Mouse (Mus musculus) kidney, embryonic 16.5 days (tissue): ENCODE measurements around the gene Gcnt2. TPM values are rescaled to one million over a fixed set of nuclear protein-coding genes. Genes with fewer than 3 reads are reported as not detected.
A peak's percentile ranks its signal among the peaks of the same experiment; 100 is the strongest.

ENCODE experiments used
- ATAC-seq: fragments of 200-750 bp; cut with Nextera tagmentation; 2 replicates; pipeline ENCODE4 v1.8.0; 2017; ENCODE audit warnings: moderate TSS enrichment; ENCODE audit not compliant: low FRiP score, low TSS enrichment
- H3K27ac ChIP-seq: fragments of 300-500 bp; sonication (generic); 2 replicates; pipeline ENCODE4 v1.5.1; 2014; ENCODE audit warnings: low read length
- H3K27me3 ChIP-seq: fragments of 300-500 bp; sonication (generic); 2 replicates; pipeline ENCODE4 v1.6.1; 2014; ENCODE audit warnings: low read length, control low read depth, mixed read lengths; ENCODE audit not compliant: insufficient read depth
- H3K36me3 ChIP-seq: fragments of 300-500 bp; sonication (generic); 2 replicates; pipeline ENCODE4 v1.6.1; 2014; ENCODE audit warnings: low read length, control low read depth, mixed read lengths; ENCODE audit not compliant: insufficient read depth
- H3K4me1 ChIP-seq: fragments of 300-500 bp; sonication (generic); 2 replicates; pipeline ENCODE4 v1.6.1; 2014; ENCODE audit warnings: low read length, control low read depth, mixed read lengths; ENCODE audit not compliant: insufficient read depth
- H3K4me2 ChIP-seq: fragments of 300-500 bp; sonication (generic); replicated peaks from 2 replicates; pipeline ENCODE4 v1.6.1; 2014; ENCODE audit warnings: low read depth, low read length
- H3K4me3 ChIP-seq: fragments of 300-500 bp; sonication (generic); 2 replicates; pipeline ENCODE4 v1.5.1; 2014; ENCODE audit warnings: mild to moderate bottlenecking, low read length
- H3K9ac ChIP-seq: fragments of 300-500 bp; sonication (generic); replicated peaks from 2 replicates; pipeline ENCODE4 v1.6.1; 2014; ENCODE audit warnings: low read length
- H3K9me3 ChIP-seq: fragments of 300-500 bp; sonication (generic); 2 replicates; pipeline ENCODE4 v1.6.1; 2016; ENCODE audit warnings: low read length, control low read depth
- WGBS: fragments of 180-500 bp; shearing (Covaris S2); extraction: QIAGEN DNeasy Blood & Tissue Kit; methylation state at CpG from one replicate; pipeline ENCODE4 v1.1.7; 2014; 5-methylcytosine and 5-hydroxymethylcytosine counted together
- polyA plus RNA-seq: library from polyadenylated mRNA; unstranded; fragments of >200 nt; fragmentation: Nextera tagmentation; extraction: Ambion mirVana; gene quantifications from 2 replicates; pipeline ENCODE4 v1.2.1, GENCODE M21; 2015

Gcnt2 gene
- polyA plus RNA-seq, 1 experiment from 2014 or later = 5.9 TPM

DNA sequence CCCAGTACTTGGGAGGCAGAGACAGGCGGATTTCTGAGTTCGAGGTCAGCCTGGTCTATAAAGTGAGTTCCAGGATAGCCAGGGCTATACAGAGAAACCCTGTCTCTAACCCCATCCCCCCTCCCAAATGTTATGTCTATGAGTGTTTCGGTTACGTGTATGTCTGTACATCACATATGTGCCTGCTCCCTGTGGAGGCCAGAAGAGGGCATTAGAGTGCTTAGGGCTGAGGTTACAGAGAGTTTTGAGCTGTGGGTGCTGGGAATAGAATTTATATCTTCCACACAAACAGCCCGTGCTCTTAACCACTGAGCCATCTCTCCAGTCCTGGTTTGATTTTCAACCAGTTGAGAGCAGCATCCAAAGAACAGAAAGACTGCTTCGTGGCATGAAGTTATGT lies 50.5 kb downstream of the Gcnt2 start:
- no peaks in the 10 kb centered on the region for H3K36me3 ChIP-seq
- no peak overlapping the region for H3K4me3 ChIP-seq
- H3K27ac ChIP-seq = no peak overlapping the region
- WGBS = 94% methylated on average over 6 of the region's 6 CpGs
- H3K9me3 ChIP-seq = no peaks in the 10 kb centered on the region
- H3K27me3 ChIP-seq = no peaks in the 10 kb centered on the region
- no peak for ATAC-seq
- peaks cover 20% of the 10 kb centered on the region; the same call in 1 of the 2 replicates for H3K4me1 ChIP-seq
- H3K9ac ChIP-seq = no peak overlapping the region
- no peak overlapping the region for H3K4me2 ChIP-seq

DNA sequence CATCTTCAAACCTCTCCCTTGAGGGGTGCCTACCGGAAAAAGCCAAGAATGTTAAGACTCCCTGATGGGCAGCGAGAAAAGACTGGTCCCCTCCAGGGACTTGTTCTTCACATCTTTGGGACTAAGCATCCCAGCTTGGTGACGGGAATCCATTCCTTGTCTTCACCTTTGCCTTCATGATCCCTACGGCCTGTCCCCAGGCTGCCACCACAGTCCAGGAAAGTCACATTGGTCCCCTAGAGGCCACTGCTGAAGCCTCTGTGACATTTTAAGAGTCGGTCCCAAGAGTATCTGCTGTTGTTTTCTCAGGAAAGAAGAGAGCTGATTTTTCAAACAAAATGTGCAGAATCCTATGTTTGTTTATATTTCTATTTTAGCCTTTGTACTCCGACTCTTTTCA lies 52.4 kb downstream of the Gcnt2 start:
- H3K4me3 ChIP-seq = no peak overlapping the region
- H3K9ac ChIP-seq = no peak overlapping the region
- no peak overlapping the region for H3K4me2 ChIP-seq
- peaks cover 25% of the 10 kb centered on the region for H3K4me1 ChIP-seq
- 88% methylated on average over 6 of the region's 6 CpGs for WGBS
- H3K36me3 ChIP-seq = no peaks in the 10 kb centered on the region
- H3K27ac ChIP-seq = no peak overlapping the region
- no peak for ATAC-seq
- no peaks in the 10 kb centered on the region for H3K27me3 ChIP-seq
- H3K9me3 ChIP-seq = no peaks in the 10 kb centered on the region

DNA sequence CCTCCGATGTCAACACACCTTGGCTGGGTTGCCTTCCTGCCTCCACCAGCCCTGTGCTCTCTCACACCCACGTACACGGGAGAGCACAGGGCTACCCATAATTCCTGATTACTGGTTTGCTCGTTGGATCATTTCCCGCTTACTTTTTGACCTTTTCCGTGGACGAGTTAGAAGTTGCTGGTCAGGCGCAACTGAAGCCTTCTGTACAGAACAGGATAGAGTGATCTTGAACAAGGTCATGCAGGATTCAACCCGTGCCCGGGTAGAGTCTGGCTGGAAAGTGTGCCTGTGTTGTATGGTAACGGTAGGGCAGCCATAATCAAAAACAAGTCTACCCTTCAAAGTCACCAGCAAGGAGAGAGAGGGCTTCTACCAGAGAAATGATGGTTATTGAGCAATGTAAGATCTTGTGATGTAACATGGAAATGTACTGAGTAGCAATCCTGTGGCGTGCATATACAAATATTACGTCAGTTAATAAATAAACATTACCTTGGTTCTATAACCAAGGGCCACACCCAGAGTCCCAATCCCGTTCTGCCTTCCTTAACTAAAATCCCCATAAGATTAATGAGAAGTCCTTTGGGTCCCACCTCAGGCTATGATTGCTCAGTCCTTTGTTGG lies 54.0 kb downstream of the Gcnt2 start:
- no peak overlapping the region for H3K27ac ChIP-seq
- no peak overlapping the region for H3K9ac ChIP-seq
- no peaks in the 10 kb centered on the region for H3K27me3 ChIP-seq
- H3K4me2 ChIP-seq = no peak overlapping the region
- no peak overlapping the region for H3K4me3 ChIP-seq
- H3K9me3 ChIP-seq = no peaks in the 10 kb centered on the region
- H3K4me1 ChIP-seq = peaks cover 26% of the 10 kb centered on the region
- no peak for ATAC-seq
- H3K36me3 ChIP-seq = no peaks in the 10 kb centered on the region
- WGBS = 79% methylated on average over 14 of the region's 14 CpGs

DNA sequence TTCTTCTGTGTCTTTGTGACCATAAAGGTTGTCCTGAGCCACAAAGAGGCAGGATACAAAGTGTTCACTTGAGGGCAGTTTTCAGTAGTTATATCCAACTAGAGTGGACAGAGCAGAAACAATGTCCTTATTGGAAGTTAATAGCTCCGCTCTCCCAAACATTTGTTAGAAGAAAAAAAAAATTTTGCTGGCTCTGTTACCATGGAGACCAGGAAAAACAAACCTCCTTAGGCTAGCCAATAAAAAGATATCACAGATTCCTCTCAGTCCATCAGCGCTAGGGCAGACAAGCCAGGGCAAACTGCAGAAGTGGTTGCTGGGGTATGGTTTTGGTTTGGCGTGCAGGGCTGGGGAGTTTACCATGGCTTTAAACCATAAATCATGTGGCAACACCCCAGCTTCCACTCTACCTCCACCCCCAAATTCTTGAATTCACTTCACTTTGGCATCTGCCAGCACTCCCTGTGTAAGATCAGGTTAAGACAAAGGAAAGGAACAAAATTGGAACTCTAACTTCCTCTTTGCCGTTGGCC lies 54.6 kb downstream of the Gcnt2 start:
- Histone ChIP-seq H3K36me3 (no peaks in the 10 kb centered on the region), H3K4me1 (peaks cover 26% of the 10 kb centered on the region), H3K4me3 (no peak overlapping the region), H3K27ac (no peak overlapping the region), H3K27me3 (no peaks in the 10 kb centered on the region), H3K9me3 (no peaks in the 10 kb centered on the region), H3K9ac (no peak overlapping the region), H3K4me2 (no peak overlapping the region)
- no peak for ATAC-seq
- 68% methylated on average over 4 of the region's 4 CpGs for WGBS

DNA sequence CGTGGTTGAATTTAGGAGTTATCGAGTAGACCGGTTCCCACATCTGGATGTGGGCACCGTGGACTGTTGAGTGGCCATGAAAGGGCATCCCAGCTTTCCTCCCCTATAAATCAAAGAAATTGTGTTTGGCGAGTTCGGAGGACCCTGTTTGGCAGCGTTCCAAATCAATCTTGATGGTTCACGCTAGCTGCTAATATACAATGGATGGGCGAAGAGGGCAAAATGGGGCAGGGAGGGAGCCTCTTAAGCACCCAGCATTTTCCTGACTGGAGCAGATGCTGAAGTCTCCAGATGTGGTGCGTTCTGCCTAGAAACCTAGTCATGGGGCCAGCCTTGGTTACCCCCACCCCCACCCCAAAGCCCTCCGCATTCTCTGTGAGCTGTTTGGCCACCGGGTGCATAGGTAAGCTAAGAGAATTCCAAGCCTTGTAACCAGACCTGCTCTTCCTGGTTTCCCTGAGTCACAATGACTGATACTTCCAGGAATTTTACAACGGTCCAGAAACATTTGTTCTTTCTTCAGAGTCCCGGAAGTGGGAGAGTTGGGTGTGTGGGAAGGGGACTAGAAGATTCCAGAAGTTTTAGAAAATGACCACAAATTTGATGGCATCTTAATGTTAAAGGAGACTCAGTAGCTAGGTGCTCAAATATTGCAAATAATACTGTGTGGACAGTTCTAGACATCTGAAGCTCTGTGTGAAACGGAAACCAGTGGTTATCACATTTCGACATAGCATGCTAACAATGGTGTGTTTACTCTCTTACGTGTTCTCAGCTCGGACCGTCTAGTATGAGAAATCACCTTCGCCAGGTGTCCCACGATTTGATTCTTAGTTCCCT lies 57.0 kb downstream of the Gcnt2 start:
- Histone ChIP-seq H3K4me1 (peaks cover 26% of the 10 kb centered on the region), H3K27ac (no peak overlapping the region), H3K9me3 (no peaks in the 10 kb centered on the region), H3K4me2 (peak overlapping the region; percentile 92), H3K27me3 (no peaks in the 10 kb centered on the region), H3K4me3 (peak overlapping the region; percentile 60), H3K9ac (no peak overlapping the region), H3K36me3 (no peaks in the 10 kb centered on the region)
- WGBS = 7% methylated on average over 21 of the region's 21 CpGs
- no peak for ATAC-seq

DNA sequence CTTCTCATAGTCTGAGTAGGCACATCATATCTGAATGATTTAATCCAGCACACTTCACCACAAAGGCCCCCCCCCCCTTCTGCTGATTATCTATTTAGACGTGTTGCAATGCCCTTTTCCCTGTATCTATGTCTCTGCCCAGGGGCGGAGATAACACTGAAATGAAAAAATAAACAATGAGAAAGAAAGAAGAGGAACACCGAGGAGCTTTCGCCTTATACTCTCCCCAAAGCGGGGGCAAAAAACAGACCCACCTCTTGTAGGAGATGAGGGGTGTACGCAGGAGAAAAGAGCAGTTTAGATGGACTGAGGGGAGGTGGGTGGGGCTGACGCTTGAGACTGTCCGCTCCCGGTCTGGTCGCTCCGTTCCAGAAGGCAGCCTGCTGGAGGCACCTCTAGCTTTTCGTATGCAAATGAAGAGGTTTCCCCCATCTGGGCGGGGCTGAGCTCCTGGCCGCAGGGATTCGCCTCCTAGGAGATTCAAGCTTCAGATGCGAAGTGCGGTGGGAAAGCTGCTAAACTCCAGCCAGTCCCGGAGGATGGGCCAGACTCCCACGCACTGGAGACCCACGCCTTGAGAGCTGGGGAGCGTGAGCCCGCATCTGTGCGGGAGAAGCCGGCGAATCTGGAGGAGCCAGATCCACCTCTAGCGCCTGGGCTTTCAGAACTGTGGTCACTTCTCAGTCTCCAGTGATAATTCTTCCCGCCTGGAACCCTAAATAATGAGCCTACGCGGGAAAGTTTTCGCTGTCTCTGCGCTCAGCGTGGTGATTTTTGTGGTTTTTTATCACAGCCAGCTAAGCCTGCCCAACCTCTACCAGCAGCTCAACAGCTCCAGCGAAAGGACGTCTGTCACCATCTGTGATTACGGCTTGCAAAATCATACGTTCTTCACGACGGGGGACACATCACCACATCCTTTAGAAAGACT lies 57.9 kb downstream of the Gcnt2 start:
- Histone ChIP-seq H3K4me2 (peak overlapping the region; percentile 92), H3K27me3 (no peaks in the 10 kb centered on the region), H3K9ac (peak overlapping the region; percentile 70), H3K4me1 (peaks cover 26% of the 10 kb centered on the region), H3K9me3 (no peaks in the 10 kb centered on the region), H3K27ac (no peak overlapping the region), H3K36me3 (no peaks in the 10 kb centered on the region), H3K4me3 (peak overlapping the region; percentile 60)
- WGBS = under 1% methylated on average over 38 of the region's 38 CpGs
- ATAC-seq = peak; percentile 88

DNA sequence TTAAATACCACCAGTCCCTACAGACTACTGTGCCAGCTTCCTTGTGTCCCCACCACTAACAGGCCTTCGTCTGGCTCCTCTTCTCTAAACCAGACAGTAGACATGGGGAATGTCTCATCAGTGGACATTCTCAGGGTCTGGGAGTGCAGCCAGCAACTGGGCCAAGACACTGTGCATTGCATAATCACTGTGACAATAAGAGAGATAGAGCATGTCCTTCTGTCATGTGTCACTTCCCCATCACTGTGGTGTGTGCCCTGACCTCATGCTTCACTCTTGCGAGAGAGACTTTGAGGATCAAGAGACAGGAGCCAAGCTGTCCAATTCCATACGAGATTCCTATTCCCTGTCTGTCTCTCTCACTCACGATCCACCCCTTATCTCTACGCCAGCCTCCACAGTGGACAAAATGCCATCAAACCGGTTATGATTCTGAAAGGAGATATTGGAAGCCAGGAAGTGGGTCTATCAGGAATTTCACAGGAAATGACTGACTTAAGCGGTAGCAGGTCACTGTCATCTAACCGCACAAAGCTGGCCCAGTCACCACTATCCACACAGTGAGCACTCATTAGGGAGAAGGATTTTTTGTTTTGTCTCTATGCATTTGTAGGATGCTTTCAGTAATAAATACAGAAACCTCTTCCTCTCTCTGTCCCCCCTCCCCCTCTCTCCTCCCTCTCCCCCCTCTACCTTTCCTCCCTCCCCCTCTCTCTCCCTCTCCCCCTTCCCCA lies 61.9 kb downstream of the Gcnt2 start:
- no peaks in the 10 kb centered on the region for H3K9me3 ChIP-seq
- H3K36me3 ChIP-seq = no peaks in the 10 kb centered on the region
- no peak overlapping the region for H3K4me2 ChIP-seq
- H3K27ac ChIP-seq = no peak overlapping the region
- WGBS = 74% methylated on average over 8 of the region's 8 CpGs
- no peaks in the 10 kb centered on the region for H3K27me3 ChIP-seq
- no peak for ATAC-seq
- no peak overlapping the region for H3K4me3 ChIP-seq
- H3K4me1 ChIP-seq = peaks cover 16% of the 10 kb centered on the region
- no peak overlapping the region for H3K9ac ChIP-seq

DNA sequence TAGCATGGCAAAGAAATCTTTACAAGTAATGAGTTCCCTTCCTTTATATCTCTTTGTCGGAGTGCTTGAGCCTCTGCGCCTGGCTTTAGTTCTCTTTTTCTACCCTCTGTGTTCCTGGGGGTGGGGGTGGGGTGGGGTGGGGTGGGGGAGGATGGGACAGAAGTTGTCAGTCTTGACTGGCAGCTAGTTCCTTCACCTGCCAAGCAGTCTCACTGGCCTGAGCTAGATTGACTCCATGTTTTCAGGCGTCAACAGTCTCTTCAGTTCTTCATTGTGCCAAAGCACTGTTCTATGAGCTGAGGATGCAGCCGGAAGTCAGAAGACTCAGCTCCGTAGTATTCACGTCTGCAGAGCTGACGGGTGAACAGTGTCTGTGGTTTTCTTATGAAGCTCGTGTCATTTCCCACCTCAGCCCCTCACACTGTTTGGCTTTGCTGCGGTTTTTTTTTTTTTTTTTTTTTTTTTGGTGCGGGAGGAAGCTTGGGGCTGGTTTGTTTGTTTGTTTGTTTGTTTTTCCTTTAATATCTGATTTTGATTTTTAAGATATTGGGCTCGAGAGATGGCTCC lies 62.8 kb downstream of the Gcnt2 start:
- Histone ChIP-seq H3K9ac (no peak overlapping the region), H3K27ac (no peak overlapping the region), H3K27me3 (no peaks in the 10 kb centered on the region), H3K4me1 (peaks cover 7% of the 10 kb centered on the region), H3K36me3 (no peaks in the 10 kb centered on the region), H3K9me3 (no peaks in the 10 kb centered on the region), H3K4me3 (no peak overlapping the region), H3K4me2 (no peak overlapping the region)
- 84% methylated on average over 11 of the region's 11 CpGs for WGBS
- no peak for ATAC-seq
